Comparison of ENCODE assay signal across 11 mouse cellular contexts in genomic region chr1:128805687-128806653, GRCm38 (mm10).
DNase-seq lines count a peak whose midpoint lies in the region; ATAC-seq lines count a peak whose summit lies in the region.
"Had no signal": no experiment of that assay in that cellular context is flagged by ENCODE, and none has a peak within 500 bp of the region (broad histone marks: within the 10 kb centered on the region; RNA-seq: fewer than 3 reads in every experiment).

No protein-coding gene starts in this region.

- 37% methylated on average over 10 of the region's 10 CpGs for WGBS in forebrain, embryonic 15.5 days
- WGBS in midbrain, embryonic 14.5 days, result 21% methylated on average over 10 of the region's 10 CpGs

- H3K36me3 ChIP-seq in forebrain, embryonic 15.5 days, result no peaks in the 10 kb centered on the region
- H3K36me3 ChIP-seq in midbrain, embryonic 14.5 days (ENCODE audit: control insufficient read depth, insufficient read depth, low read length), result no peaks in the 10 kb centered on the region

- H3K27ac ChIP-seq in forebrain, embryonic 15.5 days (replicated peaks), result no peak overlapping the region; the same call in 1 of the 2 replicates
- peak overlapping the region; percentile 66 for H3K27ac ChIP-seq in midbrain, embryonic 14.5 days (replicated peaks; ENCODE audit: low read depth, low read length)

- no peaks in the 10 kb centered on the region for H3K27me3 ChIP-seq in forebrain, embryonic 15.5 days
- no peaks in the 10 kb centered on the region for H3K27me3 ChIP-seq in midbrain, embryonic 14.5 days (ENCODE audit: control insufficient read depth, insufficient read depth, low read length)

- no peaks in the 10 kb centered on the region for H3K9me3 ChIP-seq in forebrain, embryonic 15.5 days
- no peaks in the 10 kb centered on the region for H3K9me3 ChIP-seq in midbrain, embryonic 14.5 days (ENCODE audit: control insufficient read depth, low read length)

- no peak overlapping the region for H3K9ac ChIP-seq in forebrain, embryonic 15.5 days (replicated peaks)
- no peak overlapping the region for H3K9ac ChIP-seq in midbrain, embryonic 14.5 days (replicated peaks; ENCODE audit: low read length)
- H3K9ac ChIP-seq: lung, embryonic 14.5 days had no signal

- no peak overlapping the region for H3K4me2 ChIP-seq in forebrain, embryonic 15.5 days (replicated peaks)
- no peak overlapping the region for H3K4me2 ChIP-seq in midbrain, embryonic 14.5 days (ENCODE audit: low read length)
- H3K4me2 ChIP-seq: lung, embryonic 14.5 days had no signal

- no peak overlapping the region for H3K4me3 ChIP-seq in forebrain, embryonic 15.5 days
- no peak overlapping the region for H3K4me3 ChIP-seq in midbrain, embryonic 14.5 days (replicated peaks; ENCODE audit: low read depth, low read length)
- H3K4me3 ChIP-seq: myocyte had no signal

- peak; percentile 42 to 44 for DNase-seq in cerebellum, postnatal 10 days
- no peak for DNase-seq in cerebellum, adult 8-10 months
- peak; percentile 25 for DNase-seq in Muller cell, postnatal 12 days (ENCODE audit: inconsistent ontology term)
- peak; percentile 59 for DNase-seq in midbrain, embryonic 14.5 days
- DNase-seq in B cell, adult 2 months, result no peak
- DNase-seq in thymus, postnatal 36 days, result no peak
- DNase-seq in frontal cortex, postnatal 36 days (ENCODE audit: low spot score in 2 of 2), result no peak
- DNase-seq: cerebellum, postnatal 25 days; lung, embryonic 14.5 days had no signal

- ATAC-seq in forebrain, embryonic 15.5 days (replicated peaks), result 0 out of 2 replicates have a peak, but pooled peaks have one; percentile 18
- ATAC-seq in midbrain, embryonic 14.5 days (ENCODE audit: low FRiP score, low TSS enrichment), result peak; percentile 66

- H3K4me1 ChIP-seq in forebrain, embryonic 15.5 days, result peaks cover 24% of the 10 kb centered on the region
- peaks cover 25% of the 10 kb centered on the region for H3K4me1 ChIP-seq in midbrain, embryonic 14.5 days (ENCODE audit: control insufficient read depth, insufficient read depth, low read length)

Comparison
In these comparisons a context has a peak if more than half of its experiments do, and no peak if none do; other contexts are left out.
1. DNase-seq: peak in cerebellum, postnatal 10 days (2 of 2), Muller cell, postnatal 12 days (single experiment) and midbrain, embryonic 14.5 days (single experiment); none in cerebellum, adult 8-10 months (single experiment), B cell, adult 2 months (0 of 2), thymus, postnatal 36 days (0 of 2) and frontal cortex, postnatal 36 days (0 of 2).